In the genomic region with DNA sequence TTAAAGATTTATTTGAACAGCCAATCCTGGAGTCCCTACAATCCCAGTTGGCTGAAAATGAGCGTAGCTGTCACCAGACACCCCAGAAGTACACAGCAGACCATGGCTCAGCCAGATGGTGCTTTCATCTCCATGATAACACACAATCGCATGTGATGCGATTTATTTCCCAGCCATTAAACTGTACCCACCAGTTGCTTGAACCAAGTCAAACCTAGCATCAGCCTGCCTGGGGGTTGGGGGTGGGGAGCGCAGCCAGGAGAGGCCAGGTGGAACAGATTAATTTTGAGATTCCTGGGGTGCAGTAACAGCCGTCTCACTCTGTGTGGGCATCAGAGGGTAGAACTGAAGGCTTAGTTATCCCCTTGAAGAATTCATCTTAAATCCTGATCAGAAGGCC, we compare ENCODE assay signal across 32 mouse cellular contexts. TPM values are rescaled to one million over a fixed set of nuclear protein-coding genes. Genes with fewer than 3 reads are reported as not detected.
A peak's percentile ranks its signal among the peaks of the same experiment; 100 is the strongest.
DNase-seq lines count a peak whose midpoint lies in the region; ATAC-seq lines count a peak whose summit lies in the region.
"Had no signal": no experiment of that assay in that cellular context is flagged by ENCODE, and none has a peak within 500 bp of the region (broad histone marks: within the 10 kb centered on the region; RNA-seq: fewer than 3 reads in every experiment).

No protein-coding gene starts in this region.

- H3K4me3 ChIP-seq in hindbrain, embryonic 16.5 days (ENCODE audit: low read length), result no peak overlapping the region
- H3K4me3 ChIP-seq in hindbrain, embryonic 14.5 days (replicated peaks; ENCODE audit: low read length), result no peak overlapping the region
- H3K4me3 ChIP-seq in neural tube, embryonic 13.5 days, result no peak overlapping the region
- H3K4me3 ChIP-seq: embryonic facial prominence, embryonic 12.5 days; heart, adult 2 months; heart, embryonic 12.5 days; liver, embryonic 12.5 days had no signal

- H3K4me1 ChIP-seq in hindbrain, embryonic 16.5 days (ENCODE audit: control insufficient read depth, insufficient read depth, low read depth, low read length), result no peaks in the 10 kb centered on the region
- no peaks in the 10 kb centered on the region for H3K4me1 ChIP-seq in hindbrain, embryonic 14.5 days (replicated peaks; ENCODE audit: control insufficient read depth, insufficient read depth, low read length)
- H3K4me1 ChIP-seq in neural tube, embryonic 13.5 days (replicated peaks), result peaks cover 10% of the 10 kb centered on the region
- H3K4me1 ChIP-seq: heart, embryonic 12.5 days; liver, embryonic 12.5 days had no signal

- H3K9me3 ChIP-seq in hindbrain, embryonic 16.5 days (ENCODE audit: control insufficient read depth, low read length), result no peaks in the 10 kb centered on the region
- no peaks in the 10 kb centered on the region for H3K9me3 ChIP-seq in hindbrain, embryonic 14.5 days (ENCODE audit: control insufficient read depth, low read length)
- peaks cover 3% of the 10 kb centered on the region; the same call in 1 of the 2 replicates for H3K9me3 ChIP-seq in neural tube, embryonic 13.5 days
- H3K9me3 ChIP-seq: embryonic facial prominence, embryonic 12.5 days had no signal

- H3K9ac ChIP-seq in hindbrain, embryonic 16.5 days (ENCODE audit: low read depth, low read length), result no peak overlapping the region
- H3K9ac ChIP-seq in hindbrain, embryonic 14.5 days, result no peak overlapping the region
- no peak overlapping the region for H3K9ac ChIP-seq in neural tube, embryonic 13.5 days
- H3K9ac ChIP-seq: embryonic facial prominence, embryonic 12.5 days; heart, embryonic 12.5 days; liver, embryonic 12.5 days; liver, postnatal 0 days had no signal

- DNase-seq in cerebellum, postnatal 10 days, result peak; percentile 57 to 62
- DNase-seq in cerebellum, adult 11-12 months, result no peak
- no peak for DNase-seq in hindbrain, embryonic 14.5 days (ENCODE audit: low spot score)
- DNase-seq in layer of hippocampus, postnatal 14 days (ENCODE audit: low spot score in 2 of 2), result peak; percentile 33 to 69
- DNase-seq in layer of hippocampus, postnatal 25 days (ENCODE audit: extremely low spot score in 1 of 2, low spot score in 1 of 2), result no peak
- no peak for DNase-seq in neural tube, embryonic 10.5 days (ENCODE audit: extremely low spot score, low spot score)
- DNase-seq: adrenal gland, adult 8-10 months; cerebellum, adult 18-20 months; embryo, embryonic 11 days; heart, adult 2 months; heart, postnatal 4 days; kidney, adult 9 months; kidney, postnatal 10 days; liver, postnatal 0 days; lung, postnatal 36 days; right cerebral cortex, adult 18-20 months; spleen, adult 18-20 months; thymus, postnatal 25 days had no signal

- peak; percentile 70 for ATAC-seq in hindbrain, embryonic 16.5 days
- no peak for ATAC-seq in hindbrain, embryonic 14.5 days (ENCODE audit: low FRiP score)
- 0 out of 2 replicates have a peak, but pooled peaks have one; percentile 19 for ATAC-seq in neural tube, embryonic 13.5 days (ENCODE audit: low read depth)
- ATAC-seq: forebrain, embryonic 16.5 days; intestine, postnatal 0 days; liver, embryonic 12.5 days; liver, postnatal 0 days had no signal

- no peak overlapping the region for H3K4me2 ChIP-seq in hindbrain, embryonic 16.5 days (ENCODE audit: low read length)
- no peak overlapping the region for H3K4me2 ChIP-seq in hindbrain, embryonic 14.5 days (replicated peaks)
- no peak overlapping the region for H3K4me2 ChIP-seq in neural tube, embryonic 13.5 days
- H3K4me2 ChIP-seq: embryonic facial prominence, embryonic 12.5 days; heart, embryonic 12.5 days; liver, embryonic 12.5 days had no signal

- no peaks in the 10 kb centered on the region for H3K36me3 ChIP-seq in hindbrain, embryonic 16.5 days (ENCODE audit: control insufficient read depth, insufficient read depth, low read length)
- no peaks in the 10 kb centered on the region for H3K36me3 ChIP-seq in hindbrain, embryonic 14.5 days (replicated peaks; ENCODE audit: control insufficient read depth, insufficient read depth)
- no peaks in the 10 kb centered on the region for H3K36me3 ChIP-seq in neural tube, embryonic 13.5 days
- H3K36me3 ChIP-seq: embryonic facial prominence, embryonic 12.5 days; heart, embryonic 12.5 days; liver, embryonic 12.5 days had no signal

- WGBS in hindbrain, embryonic 16.5 days, result 52% methylated on average over 5 of the region's 5 CpGs
- WGBS in hindbrain, embryonic 14.5 days, result 55% methylated on average over 5 of the region's 5 CpGs
- 63% methylated on average over 5 of the region's 5 CpGs for WGBS in neural tube, embryonic 13.5 days

- H3K27ac ChIP-seq in hindbrain, embryonic 16.5 days (ENCODE audit: low read depth, low read length), result no peak overlapping the region
- no peak overlapping the region for H3K27ac ChIP-seq in hindbrain, embryonic 14.5 days
- H3K27ac ChIP-seq in neural tube, embryonic 13.5 days (replicated peaks), result no peak overlapping the region
- H3K27ac ChIP-seq: embryonic facial prominence, embryonic 12.5 days; heart, adult 2 months; liver, embryonic 12.5 days had no signal

- H3K27me3 ChIP-seq in hindbrain, embryonic 16.5 days (replicated peaks; ENCODE audit: control insufficient read depth, insufficient read depth, low read length), result no peaks in the 10 kb centered on the region
- H3K27me3 ChIP-seq in hindbrain, embryonic 14.5 days (ENCODE audit: control insufficient read depth, insufficient read depth, low read length), result no peaks in the 10 kb centered on the region
- H3K27me3 ChIP-seq in neural tube, embryonic 13.5 days, result no peaks in the 10 kb centered on the region
- H3K27me3 ChIP-seq: embryonic facial prominence, embryonic 12.5 days had no signal

RNA-seq across cellular contexts. Expression of gene Htr6, which starts 29.0 kb away (rescaled TPM):
- polyA plus RNA-seq in hindbrain, embryonic 16.5 days (2015; fragmentation: Nextera tagmentation; extraction: Ambion mirVana), result 0.64 and 0.66 TPM in 2 replicates
- polyA plus RNA-seq in hindbrain, embryonic 14.5 days (2014; fragmentation: Nextera tagmentation; extraction: Ambion mirVana), result 0.58 and 0.65 TPM in 2 replicates
- 1 to 10 TPM; 7.9 to 8.5 TPM for total RNA-seq in layer of hippocampus, postnatal 14 days (2021)
- 1 to 10 TPM; 7.2 to 7.5 TPM for total RNA-seq in layer of hippocampus, postnatal 25 days (2021)
- 0.45 and 0.60 TPM in 2 replicates for polyA plus RNA-seq in neural tube, embryonic 13.5 days (2015; fragmentation: Nextera tagmentation; extraction: Ambion mirVana)
- total RNA-seq: G1E; gastrocnemius, adult 8-10 months; gastrocnemius, postnatal 4 days; heart, adult 2 months; heart, postnatal 4 days; megakaryocyte, adult 5-6 weeks had no signal
- polyA plus RNA-seq: G1E; heart, adult 2 months; heart, embryonic 12.5 days; heart, postnatal 0 days; intestine, postnatal 0 days; liver, embryonic 12.5 days; liver, postnatal 0 days; lung, embryonic 16.5 days; stomach, embryonic 16.5 days had no signal

RNA-seq across cellular contexts. Expression of gene Nbl1, which starts 46.4 kb away (rescaled TPM):
- polyA plus RNA-seq in hindbrain, embryonic 16.5 days (2015; fragmentation: Nextera tagmentation; extraction: Ambion mirVana), result 43.7 and 57.7 TPM in 2 replicates
- 47.8 and 47.9 TPM in 2 replicates for polyA plus RNA-seq in hindbrain, embryonic 14.5 days (2014; fragmentation: Nextera tagmentation; extraction: Ambion mirVana)
- 10 to 100 TPM; 77.4 to 93.7 TPM for total RNA-seq in layer of hippocampus, postnatal 14 days (2021)
- total RNA-seq in layer of hippocampus, postnatal 25 days (2021), result 10 to 100 TPM; 75.6 to 90.6 TPM
- 49.1 and 59.7 TPM in 2 replicates for polyA plus RNA-seq in neural tube, embryonic 13.5 days (2015; fragmentation: Nextera tagmentation; extraction: Ambion mirVana)

Comparison
In these comparisons a context has a peak if more than half of its experiments do, and no peak if none do; other contexts are left out.
1. DNase-seq: peak in cerebellum, postnatal 10 days (2 of 2) and layer of hippocampus, postnatal 14 days (2 of 2); none in cerebellum, adult 11-12 months (single experiment), hindbrain, embryonic 14.5 days (single experiment), layer of hippocampus, postnatal 25 days (0 of 2) and neural tube, embryonic 10.5 days (single experiment).